21 mouse cellular contexts compared by ENCODE assay signal in the genomic region with DNA sequence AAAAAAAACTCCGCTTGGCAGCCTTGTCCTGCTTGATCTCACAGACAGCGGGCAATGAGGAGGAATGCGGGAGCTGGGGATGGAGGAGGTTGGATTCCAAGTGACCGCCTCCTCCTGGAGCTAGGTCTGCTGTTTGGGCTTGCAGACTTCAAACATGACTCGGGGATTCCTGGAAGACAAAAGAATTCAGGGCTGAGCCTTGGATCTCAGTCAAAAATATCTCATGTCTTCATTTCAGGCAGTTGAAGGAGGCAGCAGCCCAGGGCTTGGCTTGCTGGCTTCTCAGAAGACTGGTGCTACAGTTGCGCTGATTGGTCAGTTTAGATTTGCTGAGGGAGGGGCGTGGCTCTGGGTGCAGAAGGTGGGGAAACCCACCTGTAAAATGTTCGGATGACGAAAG. TPM values are rescaled to one million over a fixed set of nuclear protein-coding genes. Genes with fewer than 3 reads are reported as not detected.
A peak's percentile ranks its signal among the peaks of the same experiment; 100 is the strongest.
DNase-seq lines count a peak whose midpoint lies in the region; ATAC-seq lines count a peak whose summit lies in the region.
"Had no signal": no experiment of that assay in that cellular context is flagged by ENCODE, and none has a peak within 500 bp of the region (broad histone marks: within the 10 kb centered on the region; RNA-seq: fewer than 3 reads in every experiment).

No protein-coding gene starts in this region.

- H3K4me2 ChIP-seq in neural tube, embryonic 13.5 days: no peak overlapping the region
- H3K4me2 ChIP-seq in neural tube, embryonic 15.5 days: no peak overlapping the region
- no peak overlapping the region for H3K4me2 ChIP-seq in limb, embryonic 15.5 days
- H3K4me2 ChIP-seq: hindbrain, embryonic 15.5 days; limb, embryonic 12.5 days; midbrain, embryonic 13.5 days had no signal

- ATAC-seq in neural tube, embryonic 13.5 days (ENCODE audit: low read depth): no peak
- no peak for ATAC-seq in neural tube, embryonic 15.5 days (ENCODE audit: low FRiP score)
- peak; percentile 40; the same call in 1 of the 2 replicates for ATAC-seq in limb, embryonic 15.5 days (ENCODE audit: insufficient number of reproducible peaks, low FRiP score, low TSS enrichment, low read depth)
- ATAC-seq: midbrain, embryonic 13.5 days had no signal

- DNase-seq in cerebellum, postnatal 10 days: peak; percentile 47 to 53
- no peak for DNase-seq in cerebellum, adult 18-20 months
- peak; percentile 13 for DNase-seq in kidney, adult 11 months
- DNase-seq in kidney, adult 9 months: no peak
- DNase-seq in urinary bladder, postnatal 10 days (ENCODE audit: low spot score): no peak
- DNase-seq: adrenal gland, postnatal 36 days; cerebellum, adult 9-11 months; gastrocnemius, postnatal 10 days; heart, postnatal 10 days; kidney, adult 18-20 months; lung, postnatal 4 days; right cerebral cortex, adult 18-20 months; thymus, postnatal 36 days had no signal

- H3K9me3 ChIP-seq in neural tube, embryonic 13.5 days: no peaks in the 10 kb centered on the region
- H3K9me3 ChIP-seq in neural tube, embryonic 15.5 days (replicated peaks): no peaks in the 10 kb centered on the region
- H3K9me3 ChIP-seq in limb, embryonic 15.5 days: no peaks in the 10 kb centered on the region
- H3K9me3 ChIP-seq: hindbrain, embryonic 15.5 days; midbrain, embryonic 13.5 days had no signal

- no peak overlapping the region for H3K9ac ChIP-seq in neural tube, embryonic 13.5 days
- H3K9ac ChIP-seq in neural tube, embryonic 15.5 days (replicated peaks): no peak overlapping the region
- no peak overlapping the region for H3K9ac ChIP-seq in limb, embryonic 15.5 days
- H3K9ac ChIP-seq: hindbrain, embryonic 15.5 days; limb, embryonic 12.5 days; midbrain, embryonic 13.5 days had no signal

- 0 out of 2 replicates have a peak overlapping the region, but pooled peaks have one; percentile 95 for H3K27ac ChIP-seq in neural tube, embryonic 13.5 days (replicated peaks)
- no peak overlapping the region for H3K27ac ChIP-seq in neural tube, embryonic 15.5 days (replicated peaks)
- no peak overlapping the region for H3K27ac ChIP-seq in limb, embryonic 15.5 days
- H3K27ac ChIP-seq: hindbrain, embryonic 15.5 days; limb, embryonic 12.5 days; midbrain, embryonic 13.5 days had no signal

- H3K27me3 ChIP-seq in neural tube, embryonic 13.5 days: peaks cover 7% of the 10 kb centered on the region; the same call in 1 of the 2 replicates
- no peaks in the 10 kb centered on the region for H3K27me3 ChIP-seq in neural tube, embryonic 15.5 days (replicated peaks)
- peaks cover 32% of the 10 kb centered on the region for H3K27me3 ChIP-seq in limb, embryonic 15.5 days

- peaks cover 55% of the 10 kb centered on the region for H3K4me1 ChIP-seq in neural tube, embryonic 13.5 days (replicated peaks)
- peaks cover 41% of the 10 kb centered on the region for H3K4me1 ChIP-seq in neural tube, embryonic 15.5 days
- H3K4me1 ChIP-seq in limb, embryonic 15.5 days: peaks cover 17% of the 10 kb centered on the region

- no peak overlapping the region for H3K4me3 ChIP-seq in neural tube, embryonic 13.5 days
- H3K4me3 ChIP-seq in neural tube, embryonic 15.5 days (replicated peaks): no peak overlapping the region
- H3K4me3 ChIP-seq in limb, embryonic 15.5 days: no peak overlapping the region
- H3K4me3 ChIP-seq: erythroblast, embryonic 14.5 days; hindbrain, embryonic 15.5 days; limb, embryonic 12.5 days; midbrain, embryonic 13.5 days; myocyte had no signal

- no peaks in the 10 kb centered on the region for H3K36me3 ChIP-seq in neural tube, embryonic 13.5 days
- no peaks in the 10 kb centered on the region for H3K36me3 ChIP-seq in neural tube, embryonic 15.5 days
- no peaks in the 10 kb centered on the region for H3K36me3 ChIP-seq in limb, embryonic 15.5 days
- H3K36me3 ChIP-seq: hindbrain, embryonic 15.5 days; limb, embryonic 12.5 days; midbrain, embryonic 13.5 days had no signal

- 26% methylated on average over 9 of the region's 9 CpGs for WGBS in neural tube, embryonic 13.5 days
- WGBS in neural tube, embryonic 15.5 days: 34% methylated on average over 9 of the region's 9 CpGs
- 12% methylated on average over 9 of the region's 9 CpGs for WGBS in limb, embryonic 15.5 days

RNA-seq across cellular contexts. Expression of gene Rhbdl3, which starts 5.6 kb away (rescaled TPM):
- 16.3 and 16.6 TPM in 2 replicates for polyA plus RNA-seq in neural tube, embryonic 13.5 days (2015; fragmentation: Nextera tagmentation; extraction: Ambion mirVana)
- 4.2 and 6.9 TPM in 2 replicates for polyA plus RNA-seq in neural tube, embryonic 15.5 days (2015; fragmentation: Nextera tagmentation; extraction: Ambion mirVana)
- 5.7 and 7.8 TPM in 2 replicates for polyA plus RNA-seq in limb, embryonic 15.5 days (2015; fragmentation: Nextera tagmentation; extraction: Ambion mirVana)
- polyA plus RNA-seq: erythroblast, embryonic 14.5 days had no signal

Comparison
In these comparisons a context has a peak if more than half of its experiments do, and no peak if none do; other contexts are left out.
1. DNase-seq: peak in cerebellum, postnatal 10 days (2 of 2) and kidney, adult 11 months (single experiment); none in cerebellum, adult 18-20 months (0 of 2), kidney, adult 9 months (single experiment) and urinary bladder, postnatal 10 days (single experiment).